In the genomic region with DNA sequence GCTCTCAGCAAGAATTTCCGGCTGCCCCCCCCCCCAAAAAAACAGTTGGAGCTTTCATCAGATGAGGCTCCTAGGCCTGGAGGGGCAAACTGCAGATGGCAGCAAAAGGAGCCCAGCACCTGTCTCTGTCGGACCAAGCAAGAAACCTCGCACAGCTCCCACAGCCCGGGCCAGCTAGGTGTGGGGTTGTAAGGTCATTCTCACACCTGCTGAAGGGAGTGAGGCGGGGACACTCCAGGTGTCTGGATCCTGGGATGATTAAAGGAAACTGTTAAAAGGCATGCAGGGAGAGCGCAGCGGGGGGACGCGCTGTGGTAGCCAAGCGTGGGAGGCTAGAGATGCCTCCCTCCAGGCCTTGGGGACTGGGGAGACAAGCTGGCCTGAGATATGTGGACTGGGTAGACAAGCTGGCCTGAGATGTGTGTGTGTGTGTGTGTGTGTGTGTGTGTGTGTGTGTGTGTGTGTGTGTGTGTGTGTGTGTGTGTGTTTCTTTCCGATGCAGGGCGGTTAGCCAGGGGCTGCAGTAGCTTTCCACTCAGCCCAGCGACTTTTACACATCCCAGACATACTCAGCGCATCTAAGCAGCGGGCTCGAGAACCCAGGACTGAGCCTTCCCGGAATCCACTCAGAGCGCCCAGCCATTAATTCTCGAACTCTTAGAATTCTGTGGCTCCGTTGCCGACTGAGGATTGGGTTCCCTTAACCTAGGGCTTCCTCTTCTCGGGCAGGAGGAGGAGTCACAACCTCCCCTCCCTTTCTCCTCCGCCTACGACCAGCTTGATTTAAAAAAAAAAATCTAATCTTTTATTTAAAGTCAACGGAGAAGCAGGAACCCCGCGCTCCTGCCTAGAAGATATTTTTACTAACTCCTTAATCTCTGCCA, we compare ENCODE assay signal across 8 mouse cellular contexts. TPM values are rescaled to one million over a fixed set of nuclear protein-coding genes. Genes with fewer than 3 reads are reported as not detected.
DNase-seq lines count a peak whose midpoint lies in the region; ATAC-seq lines count a peak whose summit lies in the region.

No protein-coding gene starts in this region.

- H3K27ac ChIP-seq in hindbrain, embryonic 11.5 days (ENCODE audit: low read depth, low read length): 0 out of 2 replicates have a peak overlapping the region, but pooled peaks have one; percentile 71

- no peaks in the 10 kb centered on the region for H3K9me3 ChIP-seq in hindbrain, embryonic 11.5 days (ENCODE audit: control insufficient read depth, low read length)

- H3K9ac ChIP-seq in hindbrain, embryonic 11.5 days (ENCODE audit: low read depth, low read length): no peak overlapping the region

- no peaks in the 10 kb centered on the region; the same call in 1 of the 2 replicates for H3K27me3 ChIP-seq in hindbrain, embryonic 11.5 days (ENCODE audit: control insufficient read depth, insufficient read depth, low read length)

- peak; percentile 3; the same call in 1 of the 2 replicates for ATAC-seq in hindbrain, embryonic 11.5 days (ENCODE audit: low FRiP score)

- peak overlapping the region; percentile 68 for H3K4me3 ChIP-seq in hindbrain, embryonic 11.5 days (ENCODE audit: low read depth, low read length)

- whole genome bisulfite sequencing in hindbrain, embryonic 11.5 days: 29% methylated on average over 27 of the region's 27 CpGs

- H3K4me1 ChIP-seq in hindbrain, embryonic 11.5 days (replicated peaks; ENCODE audit: control insufficient read depth, insufficient read depth, low read length): no peaks in the 10 kb centered on the region

- H3K4me2 ChIP-seq in hindbrain, embryonic 11.5 days (replicated peaks; ENCODE audit: low read depth, low read length): peak overlapping the region; percentile 45

- peak; percentile 55 for DNase-seq in MN1 (ENCODE audit: low spot score)
- peak; percentile 43 for DNase-seq in cerebellum, adult 8-10 months
- peak; percentile 9 for DNase-seq in forelimb bud, embryonic 11.5 days (ENCODE audit: low read depth, low spot score)
- peak; percentile 31 for DNase-seq in hindbrain, embryonic 11.5 days (ENCODE audit: low spot score)
- peak; percentile 8 to 13 for DNase-seq in layer of hippocampus, postnatal 25 days (ENCODE audit: extremely low spot score in 1 of 2, low spot score in 1 of 2)
- DNase-seq in lung, postnatal 25 days (ENCODE audit: low spot score): peak; percentile 67
- peak; percentile 45 for DNase-seq in ovary, postnatal 36 days (ENCODE audit: low spot score)
- DNase-seq in thymus, postnatal 36 days: peak; percentile 51 to 52

- H3K36me3 ChIP-seq in hindbrain, embryonic 11.5 days (ENCODE audit: control insufficient read depth, insufficient read depth, low read length): no peaks in the 10 kb centered on the region

RNA-seq across cellular contexts. Expression of a gene that starts 44.1 kb away (rescaled TPM):
- 6.2 and 8.9 TPM in 2 replicates for polyA plus RNA-seq in hindbrain, embryonic 11.5 days (2014; fragmentation: Nextera tagmentation; extraction: Ambion mirVana)
- total RNA-seq in layer of hippocampus, postnatal 25 days (2021): 10 to 100 TPM; 26.8 to 29.2 TPM

Comparison
In these comparisons a context has a peak if more than half of its experiments do, and no peak if none do; other contexts are left out.
1. Peak in every context shown above with its lines: DNase-seq, ATAC-seq, H3K4me3 ChIP-seq and H3K27ac ChIP-seq.
2. DNase-seq: peak in every context shown above with its lines; median percentile 67 in lung, postnatal 25 days; 55 in MN1; 52 in thymus, postnatal 36 days; 45 in ovary, postnatal 36 days; 43 in cerebellum, adult 8-10 months; 31 in hindbrain, embryonic 11.5 days; 10 in layer of hippocampus, postnatal 25 days; 9 in forelimb bud, embryonic 11.5 days.